In genomic region chr4:115939295-115940102, GRCm38 (mm10) we compare ENCODE assay signal across 8 mouse cellular contexts. TPM values are rescaled to one million over a fixed set of nuclear protein-coding genes. Genes with fewer than 3 reads are reported as not detected.
DNase-seq lines count a peak whose midpoint lies in the region; ATAC-seq and TF ChIP-seq lines count a peak whose summit lies in the region.

TSS of gene Dmbx1 (minus strand) at chr4:115939926.

- DNase-seq in ovary, postnatal 36 days (ENCODE audit: low spot score): peak; percentile 15
- DNase-seq in ovary, postnatal 10 days (ENCODE audit: low spot score): no peak
- DNase-seq in embryonic facial prominence, embryonic 11.5 days (ENCODE audit: low spot score): peak; percentile 75
- DNase-seq in lung, adult 2 months: peak; percentile 19
- DNase-seq in left cerebral cortex, adult 9 months (ENCODE audit: low spot score in 2 of 2): no peak
- no peak for DNase-seq in ovary, postnatal 14 days (ENCODE audit: low spot score)

- peak within 1 kb of the TSS; percentile 78 for H3K4me2 ChIP-seq in embryonic facial prominence, embryonic 11.5 days (ENCODE audit: low read depth, low read length)
- peak within 1 kb of the TSS; percentile 46 for H3K4me2 ChIP-seq in hindbrain, embryonic 15.5 days
- H3K4me2 ChIP-seq in stomach, embryonic 14.5 days (replicated peaks; ENCODE audit: low read depth, low read length): peak within 1 kb of the TSS; percentile 49

- H3K9ac ChIP-seq in embryonic facial prominence, embryonic 11.5 days (replicated peaks; ENCODE audit: low read length): peak within 1 kb of the TSS; percentile 28; the same call in 1 of the 2 replicates
- no peak within 1 kb of the TSS for H3K9ac ChIP-seq in hindbrain, embryonic 15.5 days
- no peak within 1 kb of the TSS for H3K9ac ChIP-seq in stomach, embryonic 14.5 days (replicated peaks; ENCODE audit: low read depth, low read length)

- no peak for TF ChIP-seq POLR2A in lung, adult 2 months (IDR thresholded peaks at IDR 0.05; ENCODE audit: borderline replicate concordance, extremely low read depth, low read depth, low read length)

- peaks cover 91% of the 10 kb centered on the region for H3K27me3 ChIP-seq in embryonic facial prominence, embryonic 11.5 days (ENCODE audit: control insufficient read depth, insufficient read depth, low read length)
- H3K27me3 ChIP-seq in hindbrain, embryonic 15.5 days: peaks cover 81% of the 10 kb centered on the region
- peaks cover 75% of the 10 kb centered on the region for H3K27me3 ChIP-seq in stomach, embryonic 14.5 days (ENCODE audit: control insufficient read depth, insufficient read depth, low read length)

- peak within 1 kb of the TSS; percentile 34 for H3K4me3 ChIP-seq in embryonic facial prominence, embryonic 11.5 days (ENCODE audit: low read depth, low read length)
- H3K4me3 ChIP-seq in hindbrain, embryonic 15.5 days: peak within 1 kb of the TSS; percentile 28
- H3K4me3 ChIP-seq in lung, adult 2 months (replicated peaks; ENCODE audit: extremely low read depth, low read depth, low read length): no peak within 1 kb of the TSS
- H3K4me3 ChIP-seq in stomach, embryonic 14.5 days (ENCODE audit: low read depth, low read length): peak within 1 kb of the TSS; percentile 24

- peak; percentile 59 for ATAC-seq in embryonic facial prominence, embryonic 11.5 days (replicated peaks; ENCODE audit: insufficient number of reproducible peaks, low FRiP score, low TSS enrichment, low read depth)
- ATAC-seq in hindbrain, embryonic 15.5 days (ENCODE audit: low FRiP score, low read depth): no peak
- ATAC-seq in stomach, embryonic 14.5 days (ENCODE audit: insufficient number of reproducible peaks, insufficient read depth, low FRiP score, low read depth): no peak; the same call in 1 of the 2 replicates

- TF ChIP-seq CTCF in lung, adult 2 months (IDR thresholded peaks at IDR 0.05; ENCODE audit: insufficient read depth, low read length): no peak

- no peaks in the 10 kb centered on the region for H3K9me3 ChIP-seq in embryonic facial prominence, embryonic 11.5 days (replicated peaks; ENCODE audit: control insufficient read depth, low read length)
- H3K9me3 ChIP-seq in hindbrain, embryonic 15.5 days: no peaks in the 10 kb centered on the region
- H3K9me3 ChIP-seq in stomach, embryonic 14.5 days (ENCODE audit: control insufficient read depth, low read depth, low read length): no peaks in the 10 kb centered on the region

- WGBS in embryonic facial prominence, embryonic 11.5 days: under 1% methylated on average over 71 of the region's 71 CpGs
- under 1% methylated on average over 71 of the region's 71 CpGs for WGBS in hindbrain, embryonic 15.5 days
- 2% methylated on average over 71 of the region's 71 CpGs for WGBS in lung, adult 2 months
- under 1% methylated on average over 71 of the region's 71 CpGs for WGBS in stomach, embryonic 14.5 days

- no peak within 1 kb of the TSS for H3K27ac ChIP-seq in embryonic facial prominence, embryonic 11.5 days (replicated peaks; ENCODE audit: low read depth, low read length)
- no peak within 1 kb of the TSS for H3K27ac ChIP-seq in hindbrain, embryonic 15.5 days (replicated peaks)
- no peak within 1 kb of the TSS for H3K27ac ChIP-seq in stomach, embryonic 14.5 days (ENCODE audit: low read length)

- H3K36me3 ChIP-seq in embryonic facial prominence, embryonic 11.5 days (replicated peaks; ENCODE audit: control insufficient read depth, insufficient read depth, low read depth, low read length): no peaks in the 10 kb centered on the region
- H3K36me3 ChIP-seq in hindbrain, embryonic 15.5 days: no peaks in the 10 kb centered on the region
- no peaks in the 10 kb centered on the region for H3K36me3 ChIP-seq in stomach, embryonic 14.5 days (ENCODE audit: control insufficient read depth, insufficient read depth, low read length)

- peaks cover 5% of the 10 kb centered on the region; the same call in 1 of the 2 replicates for H3K4me1 ChIP-seq in embryonic facial prominence, embryonic 11.5 days (ENCODE audit: control insufficient read depth, insufficient read depth, low read length)
- H3K4me1 ChIP-seq in hindbrain, embryonic 15.5 days (replicated peaks): peaks cover 39% of the 10 kb centered on the region
- H3K4me1 ChIP-seq in lung, adult 2 months (ENCODE audit: control insufficient read depth, insufficient read depth, low read length): peaks cover 6% of the 10 kb centered on the region; the same call in 1 of the 2 replicates
- H3K4me1 ChIP-seq in stomach, embryonic 14.5 days (ENCODE audit: control insufficient read depth, insufficient read depth, low read length): no peaks in the 10 kb centered on the region; the same call in 1 of the 2 replicates

RNA-seq across cellular contexts. Expression of gene Dmbx1, which starts in this region (rescaled TPM):
- 1.0 and 1.4 TPM in 2 replicates for polyA plus RNA-seq in embryonic facial prominence, embryonic 11.5 days (2014; fragmentation: Nextera tagmentation; extraction: Ambion mirVana)
- polyA plus RNA-seq in hindbrain, embryonic 15.5 days (2015; fragmentation: Nextera tagmentation; extraction: Ambion mirVana): 8.3 and 8.6 TPM in 2 replicates
- polyA plus RNA-seq in lung, adult 2 months (2012; rRNA removed): not detected in 2 replicates
- polyA plus RNA-seq in stomach, embryonic 14.5 days (2014; fragmentation: Nextera tagmentation; extraction: Ambion mirVana): not detected in 2 replicates

Comparison
In these comparisons a context has a peak if more than half of its experiments do, and no peak if none do; other contexts are left out.
1. DNase-seq: peak in ovary, postnatal 36 days (single experiment) and embryonic facial prominence, embryonic 11.5 days (single experiment); none in ovary, postnatal 10 days (single experiment), left cerebral cortex, adult 9 months (0 of 2) and ovary, postnatal 14 days (single experiment).
2. Peak in DNase-seq in lung, adult 2 months; RNA of the gene not detected or under 1 TPM.
3. Peak in every context shown above with its lines, with median percentiles within 50 percentile points of each other: H3K4me2 ChIP-seq.